Mouse (Mus musculus) lung, adult 10 weeks (tissue): ENCODE results near the gene Maoa. TPM values are rescaled to one million over a fixed set of nuclear protein-coding genes. Genes with fewer than 3 reads are reported as not detected.

Experiments used
- polyA plus RNA-seq: library from polyadenylated mRNA; stranded (reverse); fragments of 350-450 nt; fragmentation: Illumina TruSeq; extraction: RNeasy Lipid Tissue Mini Kit (QIAGEN cat#74804); gene quantifications from one replicate; pipeline ENCODE4 v1.2.3, GENCODE M21; 2014; ENCODE audit warnings: low read depth, low replicate concordance; ENCODE audit not compliant: insufficient read depth

Maoa gene
- 19.4 TPM for polyA plus RNA-seq

GRCm38 (mm10) chrX:16619034-16619929 lies at the start of gene Maoa:
Gene Maoa, plus strand, starts transcription at chrX:16619698.

Other genes starting within 250 kb of the Maoa start
- gene Cypt1, start 96.8 kb upstream of the Maoa start, polyA plus RNA-seq: not detected
- gene Maob, start 197.7 kb downstream of the Maoa start, polyA plus RNA-seq: 28.0 TPM